Mouse (Mus musculus) left cerebral cortex, postnatal 14 days (tissue): ENCODE results near the gene Mfsd4b5. TPM values are rescaled to one million over a fixed set of nuclear protein-coding genes. Genes with fewer than 3 reads are reported as not detected.

Experiments used
- total RNA-seq, 2 experiments: library from RNA; stranded (reverse); gene quantifications; 2 replicates each; pipeline ENCODE4 v1.2.3; 2021

Mfsd4b5 gene
- total RNA-seq, 2 experiments from 2014 or later: 0.25 to 0.33 TPM

Other genes with a start within 250 kb of the Mfsd4b5 start
- gene Mfsd4b4, start 87.4 kb downstream of the Mfsd4b5 start, total RNA-seq: 1 to 10 TPM; 6.8 to 7.1 TPM
- gene Mfsd4b2, start 59.7 kb downstream of the Mfsd4b5 start, total RNA-seq: under 1 TPM; 0.19 to 0.33 TPM
- gene Mfsd4b3, start 26.5 kb downstream of the Mfsd4b5 start, total RNA-seq: under 1 TPM in 1 of 2 experiments, not detected in 1; 0.20 TPM
- under 1 TPM in 1 of 2 experiments, not detected in 1; 0.80 TPM for gene Mfsd4b1, start 38.6 kb upstream of the Mfsd4b5 start, total RNA-seq
- gene Slc16a10, start 155.6 kb upstream of the Mfsd4b5 start, total RNA-seq: 1 to 10 TPM; 2.7 to 3.9 TPM